Mouse (Mus musculus): ENCODE measurements at regions not wholly inside any gene's neighbourhood (a gene's known extent, or its start where the extent isn't known, plus 50 kb on each side); places are given as distances from the start of the nearest gene placed in this dataset.

DNA sequence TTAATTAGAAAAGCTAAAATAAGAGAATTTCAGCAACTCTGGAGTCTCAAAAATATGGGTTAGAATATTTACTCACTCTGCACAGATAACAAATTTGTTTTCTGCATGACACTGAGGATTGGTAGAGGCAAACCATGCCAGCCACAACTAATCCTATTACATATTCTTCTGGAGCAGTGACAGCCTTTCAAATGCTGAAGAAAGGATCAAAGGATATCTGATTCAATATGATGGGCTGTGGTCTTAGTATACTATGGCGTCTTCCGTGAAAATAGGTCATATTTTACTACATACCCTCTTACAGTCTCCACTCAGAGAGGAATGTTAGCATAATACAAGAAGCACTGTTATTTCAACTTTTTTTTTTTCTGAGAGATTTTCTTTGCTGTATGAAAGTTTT is 1375.1 kb upstream of the Zeb2 start:
- TF ChIP-seq CTCF (IDR thresholded peaks at IDR 0.05; ENCODE audit: low read depth, low read length), result no peak
- TF ChIP-seq POLR2A (IDR thresholded peaks at IDR 0.05; ENCODE audit: borderline replicate concordance, low read depth, low read length), result no peak
- no peak overlapping the region for H3K27ac ChIP-seq (ENCODE audit: insufficient read depth, low read depth, low read length)
- no peak overlapping the region for H3K4me3 ChIP-seq (ENCODE audit: insufficient read depth, low read length)
- peaks cover 4% of the 10 kb centered on the region; the same call in 1 of the 2 replicates for H3K4me1 ChIP-seq (ENCODE audit: control insufficient read depth, insufficient read depth, low read length)

- H3K4me1 ChIP-seq (ENCODE audit: control insufficient read depth, insufficient read depth, low read length), result peaks cover 4% of the 10 kb centered on the region; the same call in 1 of the 2 replicates
- TF ChIP-seq POLR2A (IDR thresholded peaks at IDR 0.05; ENCODE audit: borderline replicate concordance, low read depth, low read length) (no peak), CTCF (IDR thresholded peaks at IDR 0.05; ENCODE audit: low read depth, low read length) (no peak)
- H3K27ac ChIP-seq (ENCODE audit: insufficient read depth, low read depth, low read length), result no peak overlapping the region
- no peak overlapping the region for H3K4me3 ChIP-seq (ENCODE audit: insufficient read depth, low read length)
Measured at GRCm38 (mm10) chr2:46491081-46491480, 1373.9 kb upstream of the Zeb2 start.

- no peak overlapping the region for H3K4me3 ChIP-seq (ENCODE audit: insufficient read depth, low read length)
- H3K4me1 ChIP-seq (ENCODE audit: control insufficient read depth, insufficient read depth, low read length), result no peaks in the 10 kb centered on the region
- no peak for TF ChIP-seq POLR2A (IDR thresholded peaks at IDR 0.05; ENCODE audit: borderline replicate concordance, low read depth, low read length)
- TF ChIP-seq CTCF (IDR thresholded peaks at IDR 0.05; ENCODE audit: low read depth, low read length), result no peak
- no peak overlapping the region for H3K27ac ChIP-seq (ENCODE audit: insufficient read depth, low read depth, low read length)
Measured at GRCm38 (mm10) chr2:46468936-46469629, 1351.9 kb upstream of the Zeb2 start.

DNA sequence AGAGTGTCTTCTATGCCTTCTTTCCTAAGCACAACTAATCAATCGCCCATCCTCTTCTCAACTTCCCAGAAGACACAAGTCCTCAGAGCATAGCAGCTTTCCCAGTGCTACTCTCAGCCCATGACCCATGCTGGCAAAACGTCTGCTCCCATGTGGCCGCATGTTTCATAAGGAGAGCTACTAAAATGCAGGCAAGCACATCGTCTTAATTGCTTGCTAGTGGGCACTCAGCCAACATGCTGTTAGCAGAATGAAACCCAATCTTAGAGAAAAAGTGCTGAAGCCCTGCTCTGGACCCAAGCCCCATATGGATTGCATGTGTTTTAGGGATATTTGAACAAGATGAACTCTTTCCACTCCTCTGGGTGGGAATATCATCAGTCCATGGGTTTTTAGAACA is 1348.2 kb upstream of the Zeb2 start:
- H3K4me1 ChIP-seq (ENCODE audit: control insufficient read depth, insufficient read depth, low read length), result no peaks in the 10 kb centered on the region
- no peak overlapping the region for H3K4me3 ChIP-seq (ENCODE audit: insufficient read depth, low read length)
- no peak overlapping the region for H3K27ac ChIP-seq (ENCODE audit: insufficient read depth, low read depth, low read length)
- TF ChIP-seq POLR2A (IDR thresholded peaks at IDR 0.05; ENCODE audit: borderline replicate concordance, low read depth, low read length) (no peak), CTCF (IDR thresholded peaks at IDR 0.05; ENCODE audit: low read depth, low read length) (no peak)

DNA sequence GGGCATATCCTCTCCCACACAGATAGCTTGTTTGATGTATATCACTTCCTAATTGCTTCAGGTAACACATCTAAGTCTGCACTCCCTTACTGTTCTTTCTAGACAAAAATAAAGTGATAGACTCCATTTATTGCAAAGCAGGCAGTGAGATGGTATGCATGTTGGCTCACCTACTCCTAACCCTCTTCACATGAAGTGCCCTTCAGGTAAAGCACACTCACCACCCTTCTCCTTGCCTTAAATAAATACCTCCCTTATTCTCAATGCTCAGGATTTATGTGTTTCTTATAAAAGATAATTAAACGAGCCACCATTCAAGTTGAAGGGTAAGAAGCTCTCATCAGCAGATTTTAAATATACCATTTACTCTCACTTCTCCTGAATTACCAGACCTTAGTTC is 1347.7 kb upstream of the Zeb2 start:
- H3K27ac ChIP-seq (ENCODE audit: insufficient read depth, low read depth, low read length), result no peak overlapping the region
- TF ChIP-seq CTCF (IDR thresholded peaks at IDR 0.05; ENCODE audit: low read depth, low read length), result no peak
- TF ChIP-seq POLR2A (IDR thresholded peaks at IDR 0.05; ENCODE audit: borderline replicate concordance, low read depth, low read length), result no peak
- no peak overlapping the region for H3K4me3 ChIP-seq (ENCODE audit: insufficient read depth, low read length)
- no peaks in the 10 kb centered on the region for H3K4me1 ChIP-seq (ENCODE audit: control insufficient read depth, insufficient read depth, low read length)

- TF ChIP-seq POLR2A (IDR thresholded peaks at IDR 0.05; ENCODE audit: borderline replicate concordance, low read depth, low read length) (no peak), CTCF (IDR thresholded peaks at IDR 0.05; ENCODE audit: low read depth, low read length) (no peak)
- Histone ChIP-seq H3K4me3 (ENCODE audit: insufficient read depth, low read length) (no peak overlapping the region), H3K4me1 (ENCODE audit: control insufficient read depth, insufficient read depth, low read length) (no peaks in the 10 kb centered on the region), H3K27ac (ENCODE audit: insufficient read depth, low read depth, low read length) (no peak overlapping the region)
Measured at GRCm38 (mm10) chr2:46462670-46463069, 1345.5 kb upstream of the Zeb2 start.

DNA sequence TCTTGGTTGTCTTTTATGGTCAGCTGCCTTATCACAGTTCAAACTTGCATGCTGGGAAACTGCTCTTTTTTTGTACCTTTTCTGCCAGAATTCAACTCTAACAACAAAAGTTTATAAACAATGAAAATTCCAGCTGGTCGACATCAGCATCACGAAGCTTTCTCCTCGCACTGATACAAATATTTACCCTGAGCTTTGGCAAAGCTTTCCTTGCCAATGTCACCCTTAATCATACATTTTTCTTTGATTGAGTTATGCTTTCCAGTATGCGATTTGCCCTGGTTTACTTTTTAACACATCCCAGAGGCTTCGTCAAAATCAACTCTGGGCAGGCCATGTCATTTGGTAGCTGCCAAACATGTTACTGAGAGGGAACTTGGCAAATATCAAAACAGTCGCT is 1333.5 kb upstream of the Zeb2 start:
- Histone ChIP-seq H3K4me1 (ENCODE audit: control insufficient read depth, insufficient read depth, low read length) (peaks cover 2% of the 10 kb centered on the region; the same call in 1 of the 2 replicates), H3K4me3 (ENCODE audit: insufficient read depth, low read length) (no peak overlapping the region), H3K27ac (ENCODE audit: insufficient read depth, low read depth, low read length) (no peak overlapping the region)
- TF ChIP-seq CTCF (IDR thresholded peaks at IDR 0.05; ENCODE audit: low read depth, low read length) (no peak), POLR2A (IDR thresholded peaks at IDR 0.05; ENCODE audit: borderline replicate concordance, low read depth, low read length) (no peak)

GRCm38 (mm10) chr2:46445306-46445705 is 1328.1 kb upstream of the Zeb2 start:
- peaks cover 26% of the 10 kb centered on the region for H3K4me1 ChIP-seq (ENCODE audit: control insufficient read depth, insufficient read depth, low read length)
- no peak overlapping the region for H3K27ac ChIP-seq (ENCODE audit: insufficient read depth, low read depth, low read length)
- TF ChIP-seq POLR2A (IDR thresholded peaks at IDR 0.05; ENCODE audit: borderline replicate concordance, low read depth, low read length) (no peak), CTCF (IDR thresholded peaks at IDR 0.05; ENCODE audit: low read depth, low read length) (no peak)
- H3K4me3 ChIP-seq (ENCODE audit: insufficient read depth, low read length), result no peak overlapping the region

GRCm38 (mm10) chr2:46443686-46444180 is 1326.5 kb upstream of the Zeb2 start:
- TF ChIP-seq CTCF (IDR thresholded peaks at IDR 0.05; ENCODE audit: low read depth, low read length) (no peak), POLR2A (IDR thresholded peaks at IDR 0.05; ENCODE audit: borderline replicate concordance, low read depth, low read length) (no peak)
- peaks cover 26% of the 10 kb centered on the region for H3K4me1 ChIP-seq (ENCODE audit: control insufficient read depth, insufficient read depth, low read length)
- peak overlapping the region; percentile 95 for H3K27ac ChIP-seq (ENCODE audit: insufficient read depth, low read depth, low read length)
- no peak overlapping the region for H3K4me3 ChIP-seq (ENCODE audit: insufficient read depth, low read length)

GRCm38 (mm10) chr2:46443061-46443685 is 1326.0 kb upstream of the Zeb2 start:
- no peak for TF ChIP-seq POLR2A (IDR thresholded peaks at IDR 0.05; ENCODE audit: borderline replicate concordance, low read depth, low read length)
- no peak for TF ChIP-seq CTCF (IDR thresholded peaks at IDR 0.05; ENCODE audit: low read depth, low read length)
- Histone ChIP-seq H3K4me3 (ENCODE audit: insufficient read depth, low read length) (no peak overlapping the region), H3K4me1 (ENCODE audit: control insufficient read depth, insufficient read depth, low read length) (peaks cover 24% of the 10 kb centered on the region), H3K27ac (ENCODE audit: insufficient read depth, low read depth, low read length) (peak overlapping the region; percentile 95)

Data from bone marrow macrophage, adult 2 months (primary cell).